Mouse (Mus musculus) layer of hippocampus, postnatal 10 days (tissue): ENCODE measurements at regions not wholly inside any gene's neighbourhood (a gene's known extent, or its start where the extent isn't known, plus 50 kb on each side); places are given as distances from the start of the nearest gene placed in this dataset.

ENCODE experiments used
- DNase-seq, 2 experiments: peaks; one replicate each; pipeline ENCODE4 v3.0.0; 2021; ENCODE audit warnings: low spot score in 2 of 2

DNA sequence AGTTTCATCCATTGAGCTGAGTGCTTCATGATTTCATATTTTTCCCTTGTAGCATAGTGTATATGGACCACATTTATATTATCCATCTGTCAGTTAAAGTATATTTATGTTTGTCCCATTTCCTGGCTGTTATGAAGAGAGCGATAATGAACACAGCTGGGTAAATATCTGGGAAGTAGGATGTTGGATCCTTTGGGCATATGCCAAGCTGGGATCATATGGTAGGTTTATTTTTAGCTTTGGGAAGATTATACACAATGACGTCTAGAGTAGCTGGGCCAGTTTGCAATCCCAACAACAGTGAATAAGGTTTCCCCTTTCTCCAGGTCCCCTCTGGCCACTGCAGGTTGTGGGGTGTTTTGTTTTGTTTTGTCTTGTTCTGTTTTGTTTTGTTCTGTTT is 164.5 kb downstream of the Gm765 start:
- DNase-seq = no peak

GRCm38 (mm10) chr6:98149043-98149813 is 193.3 kb downstream of the Gm765 start:
- no peak for DNase-seq

DNA sequence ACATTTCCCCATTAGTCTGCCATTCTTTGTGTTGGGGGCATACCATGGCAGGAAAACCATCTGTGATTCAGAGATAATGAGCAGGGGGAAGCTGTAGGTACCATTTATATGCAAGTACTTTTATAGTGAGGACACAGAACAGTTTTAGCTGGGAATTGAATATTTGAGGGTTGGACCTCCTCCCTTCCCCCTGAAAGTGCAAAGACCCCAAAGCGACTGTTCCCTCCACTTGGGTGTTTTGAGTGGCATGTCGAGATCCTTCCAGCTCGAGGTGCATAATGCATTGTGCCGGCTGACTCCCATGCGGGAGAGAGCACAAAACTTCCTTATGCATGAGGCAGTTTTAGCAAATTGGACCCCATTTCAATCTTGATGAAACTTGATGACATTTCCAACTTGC is 194.7 kb downstream of the Gm765 start:
- DNase-seq = no peak

- peak; percentile 53 to 65 for DNase-seq
Measured at GRCm38 (mm10) chr6:98132931-98133330, 209.6 kb downstream of the Gm765 start.

DNA sequence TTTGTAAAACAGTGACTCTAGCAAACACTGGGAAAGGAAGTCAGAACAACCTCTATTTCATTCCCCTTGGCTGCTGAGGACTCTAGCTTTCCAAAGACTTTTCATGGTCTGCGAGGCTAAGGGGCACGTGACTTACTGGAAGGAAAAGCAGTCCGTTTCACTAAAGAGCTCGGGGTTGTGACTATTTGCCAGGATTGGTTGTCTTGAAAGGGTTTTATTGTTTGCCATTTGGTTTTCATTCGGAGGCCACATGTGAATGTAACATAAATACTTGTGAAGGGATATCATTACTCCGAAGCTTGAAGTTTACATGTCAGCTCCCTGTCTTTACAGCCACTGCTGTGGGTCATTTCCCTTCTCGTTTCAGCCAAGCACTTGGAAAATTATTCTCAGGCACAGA is 217.1 kb downstream of the Gm765 start:
- DNase-seq = no peak

- DNase-seq = no peak
Measured at GRCm38 (mm10) chr6:98118355-98119150, 224.0 kb downstream of the Gm765 start.

DNA sequence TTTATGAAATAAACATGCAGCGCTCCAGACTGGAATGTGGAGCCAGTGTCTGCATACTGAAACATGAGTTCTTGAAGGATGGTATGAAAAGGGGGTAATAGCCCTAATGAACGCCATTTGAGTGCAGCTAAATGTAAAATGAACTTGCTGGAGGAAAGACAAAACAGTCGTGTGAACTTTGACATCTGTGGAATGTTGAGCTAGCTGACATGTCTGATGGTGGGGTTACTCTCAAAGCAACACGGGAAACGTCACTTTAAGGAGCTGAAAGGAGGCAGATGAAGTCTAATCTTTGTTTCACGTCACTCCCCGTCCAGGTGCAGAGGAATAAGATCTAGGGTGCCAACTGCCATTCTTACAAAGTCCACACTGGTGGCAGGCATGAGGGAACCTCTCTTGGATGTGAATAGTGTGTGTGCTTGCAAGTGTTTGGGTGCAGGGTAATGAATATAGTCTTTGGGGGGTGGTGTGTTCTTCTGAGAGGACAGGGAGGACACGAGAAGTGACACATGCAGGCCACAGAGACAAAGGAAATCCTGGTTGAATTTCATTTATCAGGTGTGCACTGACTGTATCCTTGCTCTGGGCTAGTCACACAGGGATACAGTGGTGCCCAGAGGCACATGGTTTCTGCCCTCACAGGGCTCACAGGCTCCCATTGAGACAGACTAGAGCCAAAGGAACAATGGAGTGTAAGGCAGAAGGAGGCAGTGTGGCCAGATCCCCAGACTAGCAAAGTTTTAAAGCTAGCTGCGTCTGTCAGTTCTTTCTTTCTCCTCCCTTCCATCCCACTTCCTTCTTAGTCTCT is 228.0 kb downstream of the Gm765 start:
- no peak for DNase-seq

- DNase-seq = no peak
Measured at GRCm38 (mm10) chr6:98113708-98114107, 228.8 kb downstream of the Gm765 start.

GRCm38 (mm10) chr6:98112495-98113115 is 229.9 kb downstream of the Gm765 start:
- DNase-seq = no peak

DNA sequence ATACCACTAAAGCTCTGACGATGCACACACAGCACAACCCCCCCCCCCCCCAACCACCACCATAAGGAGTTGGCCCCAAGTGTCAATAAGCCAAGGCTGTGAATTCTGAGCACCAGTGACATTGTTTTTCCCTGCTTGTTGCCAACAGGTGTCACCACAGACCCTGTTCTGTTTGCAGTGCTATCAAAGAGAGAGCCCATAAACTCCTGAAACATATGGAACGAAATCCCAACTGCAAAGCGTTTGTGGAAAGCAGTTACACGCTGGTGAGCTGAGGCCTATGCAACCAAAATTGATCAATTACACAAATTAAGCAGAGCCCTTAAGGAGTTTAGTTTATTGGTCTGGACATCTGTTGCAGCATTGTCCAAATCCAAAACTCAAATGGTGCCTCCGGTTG is 235.4 kb downstream of the Gm765 start:
- DNase-seq = no peak

GRCm38 (mm10) chr6:98105280-98106090 is 237.1 kb downstream of the Gm765 start:
- DNase-seq = peak; percentile 92

DNA sequence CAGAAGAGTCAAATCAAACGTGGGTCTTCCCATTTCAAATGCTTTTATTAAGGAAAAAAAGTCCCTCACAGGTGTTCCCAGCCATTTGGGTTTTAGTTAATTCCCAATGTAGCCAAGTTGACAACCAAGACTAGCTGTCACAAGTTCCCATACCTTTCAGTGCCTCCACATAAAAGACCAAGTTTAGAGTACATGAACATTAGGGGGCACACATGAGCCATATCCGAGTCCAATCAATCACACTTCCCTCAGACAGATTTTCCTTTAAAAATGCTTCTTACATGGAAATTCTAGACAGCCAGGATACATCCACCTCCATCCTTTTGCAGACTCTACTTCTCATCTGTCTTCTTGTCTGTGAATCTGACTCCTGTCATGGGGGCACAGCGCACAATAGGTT is 238.1 kb downstream of the Gm765 start:
- DNase-seq = no peak

DNA sequence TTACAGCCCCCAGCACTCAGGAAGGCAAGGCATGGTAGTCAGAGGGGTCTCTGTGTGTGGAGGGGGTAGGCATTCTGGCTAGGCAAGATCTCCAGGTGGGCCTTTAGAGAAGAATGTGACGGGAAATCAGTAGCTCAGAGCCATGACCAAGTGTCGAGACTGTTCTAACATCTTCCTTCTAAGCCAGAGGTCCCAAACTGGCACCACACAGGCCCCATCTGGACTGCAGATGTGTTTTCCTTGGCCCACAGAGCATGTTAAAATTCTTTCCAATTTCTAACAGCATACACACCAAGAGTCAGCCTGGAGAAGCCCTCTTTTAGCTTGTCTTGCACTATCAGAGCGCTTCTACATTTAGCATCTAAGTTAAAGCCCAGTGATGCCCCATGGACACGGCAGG is 241.5 kb downstream of the Gm765 start:
- no peak for DNase-seq

DNA sequence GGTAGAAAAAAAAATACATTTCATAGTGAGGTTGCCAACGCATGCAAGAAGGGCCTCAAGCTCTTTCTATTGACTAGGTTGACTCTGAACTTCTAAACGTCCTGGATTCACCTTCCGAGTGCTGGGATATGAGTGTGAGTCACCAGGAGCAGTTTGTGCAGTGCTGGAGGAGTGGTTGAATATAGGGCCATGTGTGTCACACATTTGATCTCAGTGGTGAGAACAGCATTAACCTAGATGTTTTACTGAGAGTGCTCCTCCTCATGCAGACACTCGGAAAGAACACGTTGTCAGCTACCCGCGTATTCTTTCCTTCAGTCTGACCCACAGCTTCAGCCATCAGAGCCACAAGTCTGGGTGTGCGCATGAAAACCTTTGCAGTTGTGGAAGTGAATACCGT is 243.4 kb downstream of the Gm765 start:
- no peak for DNase-seq

GRCm38 (mm10) chr6:98095243-98095642 is 247.3 kb downstream of the Gm765 start:
- no peak for DNase-seq

DNA sequence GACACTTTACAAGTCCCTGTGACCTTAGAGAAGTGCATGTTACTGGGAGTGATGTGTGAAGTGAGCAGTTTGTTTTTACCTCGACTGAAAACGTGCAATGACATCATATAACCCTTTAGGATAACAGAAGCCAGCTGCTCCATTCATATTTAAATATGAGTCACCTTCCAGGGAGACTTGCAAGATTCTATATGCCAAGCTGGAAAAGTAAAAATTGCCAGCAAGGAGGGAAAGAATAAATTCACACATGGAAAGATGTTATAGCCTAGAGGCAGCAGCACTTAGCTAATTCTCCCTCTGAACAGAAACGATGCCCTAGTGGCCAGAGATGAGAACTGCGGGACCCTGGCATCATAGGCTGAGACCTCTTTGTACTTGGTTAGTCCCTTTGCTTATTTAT is 253.4 kb downstream of the Gm765 start:
- peak; percentile 39 to 53 for DNase-seq

- DNase-seq = no peak
Measured at GRCm38 (mm10) chr6:98080076-98080475, 262.5 kb downstream of the Gm765 start.
